Mouse (Mus musculus): ENCODE data around the gene Mpz. TPM values are rescaled to one million over a fixed set of nuclear protein-coding genes. Genes with fewer than 3 reads are reported as not detected.
"Not testable (repeated sequence)": the region's sequence is repeated elsewhere in the genome, so short reads cannot be mapped to it uniquely, and the experiment has no call there.

The Mpz gene
- polyA plus RNA-seq, 1 experiment from 2014 or later: 6.8 TPM

GRCm38 (mm10) chr1:171137486-171138155, 12.9 kb upstream of the Mpz start:
- H3K4me1 ChIP-seq; H3K27me3 ChIP-seq; ATAC-seq (ENCODE audit: low FRiP score, low read depth); H3K4me2 ChIP-seq (replicated peaks); H3K9me3 ChIP-seq; H3K9ac ChIP-seq; H3K4me3 ChIP-seq; H3K27ac ChIP-seq: not testable (repeated sequence)
- H3K36me3 ChIP-seq: peaks cover 92% of the 10 kb centered on the region
- WGBS: 91% methylated on average over 8 of the region's 8 CpGs

DNA sequence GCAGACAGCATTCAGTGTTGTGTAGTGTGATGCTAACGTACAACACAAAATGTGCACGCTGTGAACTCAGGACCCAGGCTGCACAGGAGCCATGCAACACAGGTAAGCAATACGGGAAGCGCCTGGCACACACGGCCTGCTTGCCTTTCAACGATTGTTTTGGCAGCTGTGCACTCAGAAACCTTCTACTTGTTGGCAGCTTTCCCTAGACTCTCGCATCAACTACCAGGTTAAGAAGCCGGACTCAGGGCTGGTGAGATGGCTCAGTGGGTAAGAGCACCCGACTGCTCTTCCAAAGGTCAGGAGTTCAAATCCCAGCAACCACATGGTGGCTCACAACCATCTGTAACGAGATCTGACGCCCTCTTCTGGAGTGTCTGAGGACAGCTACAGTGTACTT, 7.5 kb upstream of the Mpz start:
- not testable (repeated sequence) for H3K27ac ChIP-seq; H3K4me3 ChIP-seq; ATAC-seq (ENCODE audit: low FRiP score, low read depth); H3K27me3 ChIP-seq; H3K4me2 ChIP-seq (replicated peaks); H3K4me1 ChIP-seq; H3K9me3 ChIP-seq; H3K9ac ChIP-seq
- peaks cover 70% of the 10 kb centered on the region for H3K36me3 ChIP-seq
- WGBS: 82% methylated on average over 11 of the region's 11 CpGs

DNA sequence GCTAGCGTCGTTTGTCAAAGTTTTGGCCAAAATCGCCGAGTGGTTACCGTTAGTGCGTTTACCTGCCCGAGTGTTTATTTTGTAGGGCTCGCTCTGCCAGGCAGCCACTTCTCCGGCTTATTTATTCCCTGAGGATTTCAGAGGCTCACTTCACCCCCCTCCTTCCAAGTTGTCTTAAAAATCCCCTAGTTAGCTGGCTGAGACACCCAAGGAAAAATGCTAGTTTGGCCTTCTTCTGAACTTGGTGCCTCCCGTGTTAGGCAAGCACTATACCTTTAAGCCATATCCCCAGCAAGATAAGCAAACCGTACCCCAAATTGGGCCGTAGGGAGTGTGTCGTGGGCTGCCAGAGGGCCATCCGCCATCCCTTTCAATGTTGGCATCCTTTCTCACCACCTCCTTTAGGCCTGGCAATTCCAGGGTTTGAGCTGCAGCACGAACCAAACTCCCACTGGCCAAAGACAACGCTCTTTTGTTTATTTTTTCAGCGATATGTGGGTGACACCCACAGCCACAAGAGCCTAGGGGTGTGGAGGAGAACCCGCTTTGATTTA, 404 bp downstream of the Mpz start:
- ATAC-seq (ENCODE audit: low FRiP score, low read depth): peak; percentile 29; the same call in 1 of the 2 replicates
- peak overlapping the region; percentile 89 for H3K4me2 ChIP-seq (replicated peaks)
- peak overlapping the region; percentile 97 for H3K4me3 ChIP-seq
- H3K9me3 ChIP-seq: no peaks in the 10 kb centered on the region
- peaks cover 3% of the 10 kb centered on the region; the same call in 1 of the 2 replicates for H3K27me3 ChIP-seq
- H3K4me1 ChIP-seq: peaks cover 13% of the 10 kb centered on the region
- peak overlapping the region; percentile 78 for H3K27ac ChIP-seq
- peak overlapping the region; percentile 94 for H3K9ac ChIP-seq
- H3K36me3 ChIP-seq: peaks cover 2% of the 10 kb centered on the region
- 3% methylated on average over 18 of the region's 18 CpGs for WGBS

DNA sequence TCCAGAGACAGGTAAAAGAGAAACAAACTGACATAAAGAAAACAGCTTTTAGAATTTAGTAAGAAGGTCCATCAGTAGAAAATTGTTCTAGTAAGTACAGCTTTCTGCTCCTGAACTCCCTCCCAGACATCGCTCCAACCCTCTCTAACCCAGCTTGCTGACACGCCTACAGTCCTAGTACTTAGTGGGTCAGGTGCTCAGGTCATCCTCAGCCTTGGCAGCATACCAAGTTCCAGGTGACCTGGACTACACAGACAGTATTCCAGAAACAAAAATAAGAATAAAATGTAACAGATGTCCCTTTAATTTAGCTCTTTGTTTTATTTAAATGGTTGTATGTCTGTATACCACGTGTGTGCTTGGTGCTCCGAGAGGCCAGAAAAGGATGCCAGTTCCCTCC, 1.5 kb downstream of the Mpz start:
- Histone ChIP-seq H3K9ac (no peak overlapping the region), H3K4me3 (no peak overlapping the region), H3K27ac (no peak overlapping the region), H3K4me1 (peaks cover 13% of the 10 kb centered on the region), H3K4me2 (replicated peaks) (no peak overlapping the region), H3K36me3 (no peaks in the 10 kb centered on the region), H3K9me3 (no peaks in the 10 kb centered on the region), H3K27me3 (peaks cover 13% of the 10 kb centered on the region)
- 80% methylated on average over 4 of the region's 4 CpGs for WGBS
- ATAC-seq (ENCODE audit: low FRiP score, low read depth): no peak

DNA sequence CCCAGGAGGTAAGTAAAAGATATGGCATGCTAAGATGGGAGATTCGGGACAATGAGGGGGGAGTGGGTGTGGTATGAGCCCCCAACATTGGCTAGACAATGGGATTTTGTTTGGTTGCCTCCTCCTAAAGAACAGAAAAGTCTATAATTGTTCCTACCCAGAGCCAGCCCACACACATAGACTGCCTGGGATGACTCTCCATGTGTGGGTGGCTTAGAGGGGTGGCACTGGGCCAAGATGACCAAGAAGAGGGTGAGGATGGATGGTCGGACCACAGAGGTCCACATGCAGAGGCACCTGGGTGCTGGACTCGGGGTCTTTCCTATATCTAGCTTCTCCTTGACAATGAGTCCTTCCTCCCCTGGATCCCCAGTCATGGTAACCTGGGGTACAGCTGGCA, 6.1 kb downstream of the Mpz start:
- Histone ChIP-seq H3K4me1 (peaks cover 9% of the 10 kb centered on the region; the same call in 1 of the 2 replicates), H3K4me3 (no peak overlapping the region), H3K36me3 (no peaks in the 10 kb centered on the region), H3K4me2 (replicated peaks) (no peak overlapping the region), H3K27me3 (peaks cover 55% of the 10 kb centered on the region), H3K9me3 (no peaks in the 10 kb centered on the region), H3K27ac (no peak overlapping the region), H3K9ac (no peak overlapping the region)
- 77% methylated on average over 3 of the region's 3 CpGs for WGBS
- ATAC-seq (ENCODE audit: low FRiP score, low read depth): no peak

DNA sequence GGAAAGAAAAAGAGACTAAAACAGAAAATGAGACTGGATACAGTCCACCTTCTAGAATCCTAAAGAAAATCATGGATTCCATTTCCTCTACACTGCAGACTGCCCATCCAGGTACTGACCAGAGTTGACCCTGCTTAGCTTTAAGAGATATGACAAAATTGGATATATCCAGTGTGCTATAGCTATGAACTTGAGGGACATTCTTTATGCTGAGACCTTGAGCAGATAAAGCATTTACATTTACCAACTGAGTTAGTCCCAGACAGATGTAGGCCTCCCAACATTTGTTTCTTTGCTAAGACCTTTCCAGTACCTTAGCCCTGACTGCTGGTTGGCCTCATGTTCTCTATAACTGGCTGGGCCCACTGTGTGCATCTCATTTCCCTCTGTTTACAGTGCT, 7.5 kb downstream of the Mpz start:
- Histone ChIP-seq H3K4me3 (no peak overlapping the region), H3K4me1 (peaks cover 9% of the 10 kb centered on the region; the same call in 1 of the 2 replicates), H3K27ac (no peak overlapping the region), H3K9me3 (no peaks in the 10 kb centered on the region), H3K27me3 (peaks cover 56% of the 10 kb centered on the region), H3K36me3 (no peaks in the 10 kb centered on the region), H3K9ac (no peak overlapping the region), H3K4me2 (replicated peaks) (no peak overlapping the region)
- no peak for ATAC-seq (ENCODE audit: low FRiP score, low read depth)

DNA sequence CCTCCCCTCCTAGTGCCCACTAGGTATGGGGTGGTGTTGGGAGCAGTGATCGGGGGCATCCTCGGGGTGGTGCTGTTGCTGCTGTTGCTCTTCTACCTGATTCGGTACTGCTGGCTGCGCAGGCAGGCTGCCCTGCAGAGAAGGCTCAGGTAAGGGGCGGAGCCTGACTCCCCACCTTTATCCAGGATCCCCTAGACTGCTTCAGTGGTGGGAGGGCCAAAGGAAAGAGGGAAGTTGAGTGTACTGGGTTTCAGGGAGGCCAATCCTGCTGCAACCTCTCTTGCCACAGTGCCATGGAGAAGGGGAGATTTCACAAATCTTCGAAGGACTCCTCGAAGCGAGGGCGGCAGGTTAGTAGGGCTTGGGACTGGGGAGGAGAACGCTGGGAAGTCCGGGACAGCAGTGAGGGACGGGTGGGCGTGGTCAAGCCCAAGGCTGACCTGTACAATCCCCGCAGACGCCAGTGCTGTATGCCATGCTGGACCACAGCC, 9.0 kb downstream of the Mpz start:
- peak overlapping the region; percentile 31; the same call in 1 of the 2 replicates for H3K9ac ChIP-seq
- H3K9me3 ChIP-seq: no peaks in the 10 kb centered on the region
- no peak overlapping the region for H3K27ac ChIP-seq
- H3K4me2 ChIP-seq (replicated peaks): peak overlapping the region; percentile 58
- H3K4me3 ChIP-seq: peak overlapping the region; percentile 29
- peaks cover 58% of the 10 kb centered on the region for H3K27me3 ChIP-seq
- H3K36me3 ChIP-seq: no peaks in the 10 kb centered on the region
- 5% methylated on average over 15 of the region's 15 CpGs for WGBS
- H3K4me1 ChIP-seq: peaks cover 9% of the 10 kb centered on the region; the same call in 1 of the 2 replicates
- no peak for ATAC-seq (ENCODE audit: low FRiP score, low read depth)

DNA sequence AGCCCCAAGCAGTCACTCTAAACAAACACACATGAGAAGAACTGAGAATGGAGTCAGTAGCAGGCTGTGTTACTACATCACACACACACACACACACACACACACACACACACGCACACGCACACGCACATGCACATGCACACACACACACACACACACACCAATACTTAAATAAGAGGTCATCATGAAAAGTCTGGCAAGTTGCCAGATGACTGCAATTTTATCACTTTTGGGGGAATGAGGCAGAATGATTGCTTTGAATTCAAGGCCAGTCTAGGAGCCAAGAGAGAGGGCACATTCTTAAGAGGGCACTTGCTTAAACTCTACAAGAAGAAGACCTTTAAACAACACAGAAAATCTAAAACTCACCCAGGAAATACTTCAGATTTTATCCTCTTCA, 12.0 kb downstream of the Mpz start:
- ATAC-seq (ENCODE audit: low FRiP score, low read depth): no peak
- H3K4me1 ChIP-seq: peaks cover 9% of the 10 kb centered on the region; the same call in 1 of the 2 replicates
- H3K4me3 ChIP-seq: no peak overlapping the region
- WGBS: 82% methylated on average over 3 of the region's 3 CpGs
- no peaks in the 10 kb centered on the region for H3K36me3 ChIP-seq
- no peaks in the 10 kb centered on the region for H3K9me3 ChIP-seq
- H3K27me3 ChIP-seq: peaks cover 42% of the 10 kb centered on the region
- H3K27ac ChIP-seq: no peak overlapping the region
- no peak overlapping the region for H3K4me2 ChIP-seq (replicated peaks)
- no peak overlapping the region for H3K9ac ChIP-seq

- Histone ChIP-seq H3K4me1 (peaks cover 9% of the 10 kb centered on the region; the same call in 1 of the 2 replicates), H3K36me3 (no peaks in the 10 kb centered on the region), H3K4me2 (replicated peaks) (no peak overlapping the region), H3K9me3 (no peaks in the 10 kb centered on the region), H3K27ac (no peak overlapping the region), H3K27me3 (peaks cover 25% of the 10 kb centered on the region), H3K4me3 (no peak overlapping the region), H3K9ac (no peak overlapping the region)
- WGBS: 38% methylated on average over 3 of the region's 3 CpGs
- no peak for ATAC-seq (ENCODE audit: low FRiP score, low read depth)
Measured at GRCm38 (mm10) chr1:171164258-171164657, 13.7 kb downstream of the Mpz start.

GRCm38 (mm10) chr1:171165629-171166345, 15.3 kb downstream of the Mpz start:
- ATAC-seq (ENCODE audit: low FRiP score, low read depth): no peak
- H3K4me1 ChIP-seq: no peaks in the 10 kb centered on the region
- H3K4me3 ChIP-seq: no peak overlapping the region
- no peaks in the 10 kb centered on the region for H3K9me3 ChIP-seq
- no peaks in the 10 kb centered on the region for H3K36me3 ChIP-seq
- H3K27ac ChIP-seq: no peak overlapping the region
- H3K27me3 ChIP-seq: peaks cover 10% of the 10 kb centered on the region
- no peak overlapping the region for H3K9ac ChIP-seq
- WGBS: 67% methylated on average over 5 of the region's 5 CpGs
- H3K4me2 ChIP-seq (replicated peaks): no peak overlapping the region

DNA sequence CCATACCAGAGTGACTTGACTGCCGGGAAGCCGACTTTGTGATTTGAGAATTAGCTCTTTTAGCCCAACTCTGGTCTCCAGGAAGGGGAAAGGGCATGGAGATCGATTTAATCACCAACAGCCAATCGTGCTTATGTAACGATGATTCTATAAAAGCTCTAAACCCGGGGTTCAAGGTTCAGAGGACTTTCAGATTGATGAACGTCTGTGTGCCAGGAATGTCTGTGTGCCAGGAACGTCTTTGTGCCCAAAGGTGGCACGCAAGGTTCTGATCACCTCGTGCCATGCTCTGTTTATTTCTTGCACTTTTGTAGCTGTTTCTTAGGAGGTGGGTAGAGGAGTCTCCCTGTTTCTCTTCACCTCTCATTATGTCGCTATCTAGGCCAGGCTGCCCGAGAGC, 18.4 kb downstream of the Mpz start:
- H3K4me3 ChIP-seq: no peak overlapping the region
- no peaks in the 10 kb centered on the region for H3K4me1 ChIP-seq
- no peak overlapping the region for H3K9ac ChIP-seq
- H3K4me2 ChIP-seq (replicated peaks): no peak overlapping the region
- no peaks in the 10 kb centered on the region for H3K36me3 ChIP-seq
- no peak for ATAC-seq (ENCODE audit: low FRiP score, low read depth)
- no peaks in the 10 kb centered on the region; the same call in 1 of the 2 replicates for H3K27me3 ChIP-seq
- no peaks in the 10 kb centered on the region for H3K9me3 ChIP-seq
- no peak overlapping the region for H3K27ac ChIP-seq
- 85% methylated on average over 12 of the region's 12 CpGs for WGBS

DNA sequence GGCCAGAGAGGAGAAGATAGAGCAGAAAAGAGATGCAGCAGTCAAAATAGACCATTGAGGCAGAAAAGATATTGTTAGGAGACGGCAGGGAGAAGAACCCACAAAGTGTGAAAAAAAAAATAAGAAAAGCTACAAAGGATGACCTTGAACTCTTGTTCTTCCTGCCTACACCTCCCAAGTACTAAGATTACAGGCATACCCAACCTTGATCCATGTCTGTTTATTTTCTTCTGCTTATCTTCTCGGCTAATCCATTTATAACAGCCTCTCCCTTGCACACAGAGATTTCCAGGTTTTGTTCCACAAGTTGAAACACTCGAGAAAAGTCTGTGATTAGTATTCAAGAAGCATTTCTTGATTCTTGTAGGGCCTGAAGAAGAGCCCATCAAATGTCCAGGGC, 19.4 kb downstream of the Mpz start:
- Histone ChIP-seq H3K9ac (no peak overlapping the region), H3K36me3 (no peaks in the 10 kb centered on the region), H3K4me3 (no peak overlapping the region), H3K27ac (no peak overlapping the region), H3K4me2 (replicated peaks) (no peak overlapping the region), H3K4me1 (no peaks in the 10 kb centered on the region), H3K9me3 (no peaks in the 10 kb centered on the region), H3K27me3 (no peaks in the 10 kb centered on the region; the same call in 1 of the 2 replicates)
- no peak for ATAC-seq (ENCODE audit: low FRiP score, low read depth)
- 68% methylated on average over 3 of the region's 3 CpGs for WGBS
